Mouse (Mus musculus) brain, embryonic 14.5 days (tissue): ENCODE results near the gene Mindy1.

ENCODE experiments used
- CTCF ChIP-seq: fragments of 200-500 bp; IDR thresholded peaks from 2 replicates; pipeline ENCODE4 v1.5.1; 2012; ENCODE audit warnings: inconsistent platforms, mild to moderate bottlenecking, moderate library complexity, borderline replicate concordance; ENCODE audit not compliant: insufficient read depth, insufficient read length; ENCODE audit errors: extremely low read depth
- POLR2A ChIP-seq: fragments of 200-500 bp; IDR thresholded peaks from 2 replicates; pipeline ENCODE4 v1.6.1; 2012; ENCODE audit warnings: mild to moderate bottlenecking, inconsistent platforms, borderline replicate concordance; ENCODE audit not compliant: poor library complexity, insufficient read depth, insufficient read length, severe bottlenecking; ENCODE audit errors: extremely low read depth

GRCm38 (mm10) chr3:95261975-95262374 is 19.2 kb upstream of the Mindy1 start:
- TF ChIP-seq POLR2A (no peak), CTCF (no peak)
